Mouse (Mus musculus) G1E (cell line): ENCODE data around the gene Agbl4.

ENCODE experiments used
- CTCF ChIP-seq: IDR thresholded peaks from 2 replicates; pipeline ENCODE4 v1.5.1; 2012; ENCODE audit warnings: low read depth, low read length, inconsistent platforms, mixed read lengths
- GATA1 ChIP-seq: IDR thresholded peaks from 2 replicates; pipeline ENCODE4 v1.6.1; 2012; ENCODE audit warnings: borderline replicate concordance, low read length, inconsistent platforms, mixed read lengths
- GATA2 ChIP-seq: IDR thresholded peaks from 2 replicates; pipeline ENCODE4 v1.6.1; 2012; ENCODE audit warnings: low read depth, low read length, inconsistent platforms, borderline replicate concordance

DNA sequence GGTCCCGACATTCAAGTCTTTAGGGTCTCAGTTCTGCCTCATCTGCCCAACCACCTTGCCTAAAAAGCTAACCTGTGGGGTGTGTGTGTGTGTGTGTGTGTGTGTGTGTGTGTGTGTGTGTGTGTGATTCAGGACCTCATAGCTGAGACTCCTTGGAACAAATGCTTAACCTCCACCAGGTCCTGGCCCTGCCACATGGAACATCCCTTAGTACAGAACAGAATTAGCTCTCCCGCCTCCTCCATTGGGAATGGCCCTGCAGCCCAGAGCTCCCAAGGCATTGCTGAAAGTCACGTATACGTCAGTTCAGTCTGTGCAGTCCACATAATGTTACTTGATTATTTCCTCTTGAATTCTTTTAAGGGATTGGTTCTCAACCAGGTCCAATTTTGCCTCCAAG, 1120.7 kb downstream of the Agbl4 start:
- TF ChIP-seq CTCF (no peak), GATA2 (no peak), GATA1 (no peak)
